ENCODE assay signal across 7 mouse cellular contexts in genomic region chr17:24672141-24672540, GRCm38 (mm10). TPM values are rescaled to one million over a fixed set of nuclear protein-coding genes. Genes with fewer than 3 reads are reported as not detected.
A peak's percentile ranks its signal among the peaks of the same experiment; 100 is the strongest.
DNase-seq lines count a peak whose midpoint lies in the region; ATAC-seq and TF ChIP-seq lines count a peak whose summit lies in the region.

No protein-coding gene starts in this region.

- H3K4me1 ChIP-seq in ES-Bruce4 (ENCODE audit: control insufficient read depth, insufficient read depth, low read length), result peaks cover 2% of the 10 kb centered on the region
- peaks cover 27% of the 10 kb centered on the region for H3K4me1 ChIP-seq in heart, embryonic 11.5 days (ENCODE audit: control insufficient read depth, insufficient read depth, low read length)
- H3K4me1 ChIP-seq in neural tube, embryonic 12.5 days, result peaks cover 27% of the 10 kb centered on the region

- 0 out of 2 replicates have a peak overlapping the region, but pooled peaks have one; percentile 1 for H3K9ac ChIP-seq in ES-Bruce4 (ENCODE audit: low read depth, poor library complexity, severe bottlenecking)
- no peak overlapping the region for H3K9ac ChIP-seq in heart, embryonic 11.5 days (ENCODE audit: low read depth, low read length)
- H3K9ac ChIP-seq in neural tube, embryonic 12.5 days, result no peak overlapping the region

- H3K4me3 ChIP-seq in ES-Bruce4 (ENCODE audit: low read depth, low read length), result peak overlapping the region; percentile 24
- H3K4me3 ChIP-seq in heart, embryonic 11.5 days (ENCODE audit: low read depth, low read length), result no peak overlapping the region
- no peak overlapping the region for H3K4me3 ChIP-seq in neural tube, embryonic 12.5 days

- H3K4me2 ChIP-seq in heart, embryonic 11.5 days, result peak overlapping the region; percentile 90; the same call in 1 of the 2 replicates
- H3K4me2 ChIP-seq in neural tube, embryonic 12.5 days (replicated peaks), result peak overlapping the region; percentile 12

- 0 out of 2 replicates have a peak, but pooled peaks cover 5% of the 10 kb centered on the region for H3K36me3 ChIP-seq in ES-Bruce4 (ENCODE audit: control insufficient read depth, insufficient read depth, low read length, poor library complexity, severe bottlenecking)
- H3K36me3 ChIP-seq in heart, embryonic 11.5 days (ENCODE audit: control insufficient read depth, insufficient read depth, low read length), result peaks cover 3% of the 10 kb centered on the region
- H3K36me3 ChIP-seq in neural tube, embryonic 12.5 days, result peaks cover 5% of the 10 kb centered on the region

- H3K27me3 ChIP-seq in ES-Bruce4 (ENCODE audit: control insufficient read depth, insufficient read depth, low read length, poor library complexity, severe bottlenecking), result no peaks in the 10 kb centered on the region
- no peaks in the 10 kb centered on the region for H3K27me3 ChIP-seq in heart, embryonic 11.5 days (ENCODE audit: control insufficient read depth, insufficient read depth, low read length)
- no peaks in the 10 kb centered on the region for H3K27me3 ChIP-seq in neural tube, embryonic 12.5 days (replicated peaks)

- ATAC-seq in heart, embryonic 11.5 days (replicated peaks; ENCODE audit: insufficient number of reproducible peaks, low FRiP score, low TSS enrichment), result no peak; the same call in 1 of the 2 replicates
- no peak for ATAC-seq in neural tube, embryonic 12.5 days (ENCODE audit: low FRiP score, low read depth)

- 21% methylated on average over 5 of the region's 5 CpGs for WGBS in heart, embryonic 11.5 days (ENCODE audit: insufficient replicate concordance)
- WGBS in neural tube, embryonic 12.5 days, result 33% methylated on average over 5 of the region's 5 CpGs

- peak; percentile 83 for DNase-seq in ZHBTc4 (ENCODE audit: low read depth, low spot score)
- DNase-seq in kidney, postnatal 4 days, result peak; percentile 55 to 72
- DNase-seq in B cell, adult 2 months, result no peak
- no peak for DNase-seq in spleen, postnatal 14 days (ENCODE audit: low spot score in 2 of 2)

- no peak overlapping the region for H3K27ac ChIP-seq in ES-Bruce4 (ENCODE audit: insufficient read depth, low read length)
- no peak overlapping the region for H3K27ac ChIP-seq in heart, embryonic 11.5 days (ENCODE audit: low read depth, low read length)
- H3K27ac ChIP-seq in neural tube, embryonic 12.5 days, result no peak overlapping the region

- TF ChIP-seq POLR2A in ES-Bruce4 (IDR thresholded peaks at IDR 0.05; ENCODE audit: insufficient read depth, low read length), result no peak

- TF ChIP-seq CTCF in ES-Bruce4 (IDR thresholded peaks at IDR 0.05; ENCODE audit: low read depth, low read length), result no peak

- no peaks in the 10 kb centered on the region for H3K9me3 ChIP-seq in ES-Bruce4 (replicated peaks; ENCODE audit: control insufficient read depth, insufficient read depth, low read length, poor library complexity, severe bottlenecking)
- no peaks in the 10 kb centered on the region for H3K9me3 ChIP-seq in heart, embryonic 11.5 days (replicated peaks; ENCODE audit: control insufficient read depth, low read length)
- no peaks in the 10 kb centered on the region for H3K9me3 ChIP-seq in neural tube, embryonic 12.5 days

- TF ChIP-seq EP300 in ES-Bruce4 (IDR thresholded peaks at IDR 0.05; ENCODE audit: insufficient read depth, low read depth, low read length), result no peak

RNA-seq across cellular contexts. Expression of gene Zfp598, which starts 2.7 kb away (rescaled TPM):
- 39.0 and 42.1 TPM in 2 replicates for polyA plus RNA-seq in ES-Bruce4 (2011; ENCODE audit: insufficient read depth, insufficient read length, low read depth, missing spikeins)
- 19.7 and 22.0 TPM in 2 replicates for polyA plus RNA-seq in heart, embryonic 11.5 days (2014; fragmentation: Nextera tagmentation; extraction: Ambion mirVana)
- polyA plus RNA-seq in neural tube, embryonic 12.5 days (2016; fragmentation: Nextera tagmentation; extraction: Ambion mirVana), result 24.1 and 27.2 TPM in 2 replicates

RNA-seq across cellular contexts. Expression of gene Npw, which starts 13.9 kb away (rescaled TPM):
- polyA plus RNA-seq in ES-Bruce4 (2011; ENCODE audit: insufficient read depth, insufficient read length, low read depth, missing spikeins), result 1.6 TPM in 1 of 2 replicates, not detected in the other
- not detected in 2 replicates for polyA plus RNA-seq in heart, embryonic 11.5 days (2014; fragmentation: Nextera tagmentation; extraction: Ambion mirVana)
- polyA plus RNA-seq in neural tube, embryonic 12.5 days (2016; fragmentation: Nextera tagmentation; extraction: Ambion mirVana), result not detected in 2 replicates

RNA-seq across cellular contexts. Expression of gene Syngr3, which starts 17.6 kb away (rescaled TPM):
- polyA plus RNA-seq in ES-Bruce4 (2011; ENCODE audit: insufficient read depth, insufficient read length, low read depth, missing spikeins), result 8.1 and 8.9 TPM in 2 replicates
- polyA plus RNA-seq in heart, embryonic 11.5 days (2014; fragmentation: Nextera tagmentation; extraction: Ambion mirVana), result 0.39 and 0.65 TPM in 2 replicates
- polyA plus RNA-seq in neural tube, embryonic 12.5 days (2016; fragmentation: Nextera tagmentation; extraction: Ambion mirVana), result 42.3 and 43.3 TPM in 2 replicates

RNA-seq across cellular contexts. Expression of gene Slc9a3r2, which starts 22.0 kb away (rescaled TPM):
- polyA plus RNA-seq in ES-Bruce4 (2011; ENCODE audit: insufficient read depth, insufficient read length, low read depth, missing spikeins), result 10.3 and 13.5 TPM in 2 replicates
- 52.7 and 58.0 TPM in 2 replicates for polyA plus RNA-seq in heart, embryonic 11.5 days (2014; fragmentation: Nextera tagmentation; extraction: Ambion mirVana)
- polyA plus RNA-seq in neural tube, embryonic 12.5 days (2016; fragmentation: Nextera tagmentation; extraction: Ambion mirVana), result 36.9 and 37.7 TPM in 2 replicates

RNA-seq across cellular contexts. Expression of gene Gfer, which starts 23.8 kb away (rescaled TPM):
- 79.6 and 84.0 TPM in 2 replicates for polyA plus RNA-seq in ES-Bruce4 (2011; ENCODE audit: insufficient read depth, insufficient read length, low read depth, missing spikeins)
- 36.7 and 39.0 TPM in 2 replicates for polyA plus RNA-seq in heart, embryonic 11.5 days (2014; fragmentation: Nextera tagmentation; extraction: Ambion mirVana)
- 40.2 and 41.9 TPM in 2 replicates for polyA plus RNA-seq in neural tube, embryonic 12.5 days (2016; fragmentation: Nextera tagmentation; extraction: Ambion mirVana)

Comparison
In these comparisons a context has a peak if more than half of its experiments do, and no peak if none do; other contexts are left out.
1. DNase-seq: peak in ZHBTc4 (single experiment) and kidney, postnatal 4 days (2 of 2); none in B cell, adult 2 months (0 of 2) and spleen, postnatal 14 days (0 of 2).